Mouse (Mus musculus) left cerebral cortex, adult 2 months (tissue): ENCODE measurements around the gene Klhl2. TPM values are rescaled to one million over a fixed set of nuclear protein-coding genes. Genes with fewer than 3 reads are reported as not detected.
A peak's percentile ranks its signal among the peaks of the same experiment; 100 is the strongest.

Experiments
- DNase-seq, 2 experiments: peaks; one replicate each; pipeline ENCODE4 v3.0.0; 2021 to 2022; ENCODE audit warnings: low spot score in 2 of 2, mixed read lengths in 1 of 2; ENCODE audit errors: extremely low spot score in 1 of 2
- H3K27ac ChIP-seq: fragments of 200-600 bp; 2 replicates; pipeline ENCODE4 v1.8.1; 2022
- H3K4me3 ChIP-seq: fragments of 200-600 bp; 2 replicates; pipeline ENCODE4 v1.8.1; 2022
- CTCF ChIP-seq: fragments of 200-600 bp; IDR thresholded peaks from 2 replicates; pipeline ENCODE4 v1.8.1; 2022; ENCODE audit warnings: antibody characterized with exemption, mild to moderate bottlenecking, moderate library complexity
- intact Hi-C: fragments of 180-260 bp; cut with DNase I; formaldehyde crosslinking; loops from one replicate; pipeline ENCODE4 v1.15.1; 2025
- total RNA-seq, 2 experiments: library from RNA; stranded (reverse); gene quantifications; 2 replicates each; pipeline ENCODE4 v1.2.3; 2021

Klhl2 gene
- total RNA-seq, 2 experiments from 2014 or later: 158 to 173 TPM

DNA sequence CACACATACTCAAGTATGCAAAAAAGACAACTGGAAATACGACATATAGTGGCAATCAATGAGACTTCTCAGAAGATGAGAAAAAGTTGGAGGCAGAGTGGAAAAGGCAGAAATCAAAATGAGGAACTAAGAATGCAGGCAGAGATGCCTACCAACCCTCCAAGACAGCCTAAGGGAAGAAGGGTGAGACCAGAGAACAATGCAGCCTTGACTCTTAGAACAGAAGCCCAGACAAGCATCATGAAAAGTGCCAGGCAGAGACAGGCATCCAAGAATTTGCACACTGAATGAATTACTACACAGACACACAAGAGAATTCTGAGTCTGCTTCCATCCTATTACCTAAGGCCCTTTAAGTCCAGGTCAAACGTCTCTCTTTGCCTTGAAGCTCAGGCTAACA lies 2.6 kb downstream of the Klhl2 start:
- Histone ChIP-seq H3K27ac (peak overlapping the region; percentile 93), H3K4me3 (peak overlapping the region; percentile 80)
- TF ChIP-seq CTCF: no peak
- intact Hi-C loops: loop anchor here (5.0 to 10.0 kb wide), 3 partner anchors 70 to 222 kb away; no protein-coding TSS in a partner anchor
- no peak for DNase-seq

DNA sequence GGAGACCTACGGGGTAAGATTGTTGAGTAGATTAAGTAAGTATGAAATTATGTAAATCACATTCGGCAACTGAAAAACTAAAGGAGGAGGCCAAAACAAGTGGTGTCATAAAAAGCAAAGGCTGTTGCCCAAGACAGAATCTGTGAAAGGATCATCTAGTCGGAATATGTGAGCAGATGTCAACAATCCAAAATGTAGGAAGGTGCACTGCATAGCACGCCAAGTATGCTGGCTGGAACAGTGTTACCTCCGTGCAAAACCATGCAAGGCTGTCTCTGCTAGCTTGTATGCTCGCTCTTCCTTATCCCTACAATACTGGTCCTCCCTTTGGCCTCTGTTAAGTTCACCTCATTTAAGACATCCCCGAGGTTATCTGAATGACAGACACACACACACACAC lies 4.5 kb downstream of the Klhl2 start:
- Histone ChIP-seq H3K4me3 (no peak overlapping the region), H3K27ac (peak overlapping the region; percentile 72)
- TF ChIP-seq CTCF: no peak
- DNase-seq: peak in 1 of 2 experiments; percentile 10
- intact Hi-C loops: loop anchor here (5.0 to 10.0 kb wide), 3 partner anchors 68 to 221 kb away; no protein-coding TSS in a partner anchor

DNA sequence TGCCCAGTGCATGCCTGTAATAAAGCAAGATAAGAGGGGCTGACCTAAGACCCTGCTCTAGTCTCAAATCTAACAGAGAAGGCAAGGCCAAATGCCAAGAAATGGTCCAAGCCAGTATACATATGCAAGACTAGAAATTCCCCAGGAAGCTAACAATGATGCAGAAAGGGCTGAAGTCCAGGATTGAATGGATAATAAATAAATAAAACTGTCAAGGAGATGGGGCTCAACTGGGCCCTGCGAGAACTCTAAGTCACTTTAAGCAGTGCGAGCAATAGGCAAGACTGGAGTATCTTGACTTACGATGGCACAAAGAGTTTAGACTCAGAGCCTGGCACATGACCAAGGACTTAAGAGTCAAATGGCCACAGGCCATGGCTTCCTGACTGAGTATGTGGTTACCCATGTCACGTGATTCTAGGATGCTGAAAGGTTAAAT lies 5.8 kb downstream of the Klhl2 start:
- H3K4me3 ChIP-seq: no peak overlapping the region
- TF ChIP-seq CTCF: no peak
- intact Hi-C loops: loop anchor here (10.0 kb wide), 1 partner anchor 219 kb away; no protein-coding TSS in a partner anchor
- no peak for DNase-seq
- peak overlapping the region; percentile 65 for H3K27ac ChIP-seq

DNA sequence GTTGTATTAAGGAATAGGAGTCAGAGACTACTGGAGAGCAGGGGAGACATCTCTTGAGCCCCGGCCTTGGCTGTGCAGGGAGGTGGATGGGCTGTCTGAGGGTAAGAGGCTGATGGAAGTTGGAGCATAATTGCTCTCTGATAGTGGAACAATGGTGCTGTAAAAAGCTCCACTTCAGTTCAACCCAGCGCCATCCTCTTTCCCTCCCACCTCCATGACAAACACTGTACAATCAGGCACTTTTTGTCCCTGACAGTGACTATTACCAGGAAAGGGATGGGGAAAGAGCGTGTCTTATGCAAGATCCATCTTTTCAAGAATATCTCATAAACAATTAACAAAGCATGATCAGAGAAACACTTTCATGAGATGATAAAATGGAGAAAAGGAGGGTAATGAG lies 6.6 kb downstream of the Klhl2 start:
- DNase-seq: no peak
- intact Hi-C loops: loop anchor here (10.0 kb wide), 1 partner anchor 218 kb away; no protein-coding TSS in a partner anchor
- Histone ChIP-seq H3K4me3 (no peak overlapping the region), H3K27ac (peak overlapping the region; percentile 65)
- TF ChIP-seq CTCF: no peak

DNA sequence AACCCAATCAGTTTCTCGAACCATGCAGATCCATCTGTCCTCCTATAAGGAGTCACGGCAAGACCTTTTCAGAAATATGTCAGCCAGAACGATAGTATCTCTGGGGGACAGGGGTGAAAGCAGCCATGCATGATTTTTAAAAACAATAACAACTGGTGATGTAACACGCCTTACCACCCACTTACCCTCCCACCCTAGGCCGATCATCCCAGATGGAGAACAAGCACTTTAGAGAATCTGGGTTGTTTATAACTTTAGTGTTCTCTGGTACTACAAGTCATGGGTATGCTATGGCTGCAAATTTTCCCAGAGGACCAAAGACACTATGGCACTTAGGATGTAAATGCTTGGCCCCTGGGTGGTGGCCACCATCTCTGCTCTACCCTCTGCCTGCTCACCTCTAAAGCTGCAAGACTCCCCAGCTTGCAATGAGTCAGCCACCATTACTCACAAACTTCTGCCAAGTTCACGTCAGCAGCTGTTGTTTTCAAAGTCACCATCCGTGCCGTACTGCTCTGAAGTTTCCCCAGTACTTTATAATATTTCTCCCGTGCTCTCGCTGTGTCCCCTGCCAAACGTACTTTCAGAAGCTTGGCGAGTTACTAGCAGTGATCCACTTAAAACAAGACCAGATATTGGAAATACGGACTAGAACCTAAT lies 7.9 kb downstream of the Klhl2 start:
- intact Hi-C loops: loop anchor here (10.0 kb wide), 1 partner anchor 217 kb away; no protein-coding TSS in a partner anchor
- TF ChIP-seq CTCF: no peak
- no peak overlapping the region for H3K4me3 ChIP-seq
- peak overlapping the region; percentile 7 for H3K27ac ChIP-seq
- peak in 1 of 2 experiments; percentile 49 for DNase-seq

DNA sequence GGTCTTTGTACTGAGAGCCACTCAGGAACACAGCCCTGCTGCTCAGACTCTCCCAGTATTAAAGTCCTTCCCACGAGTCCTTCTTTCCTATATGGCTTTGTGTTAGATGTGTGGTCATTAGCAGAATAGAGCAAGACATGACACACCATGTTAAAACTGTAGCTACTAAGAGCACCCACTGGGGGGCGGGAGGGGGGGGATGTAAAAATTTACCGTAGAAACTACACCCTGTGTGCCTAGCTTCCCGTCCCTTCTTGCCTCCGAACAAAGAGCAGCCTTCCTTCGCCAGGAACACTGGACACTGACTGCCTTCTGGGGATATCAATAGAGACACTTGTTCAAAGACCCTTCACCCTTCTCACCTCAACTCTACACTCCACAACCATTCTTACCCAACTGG lies 10.2 kb downstream of the Klhl2 start:
- TF ChIP-seq CTCF: peak; percentile 11; the same call in 1 of the 2 replicates
- H3K27ac ChIP-seq: peak overlapping the region; percentile 41
- intact Hi-C loops: loop anchor here (10.0 kb wide), 1 partner anchor 215 kb away; no protein-coding TSS in a partner anchor
- DNase-seq: no peak
- no peak overlapping the region for H3K4me3 ChIP-seq

DNA sequence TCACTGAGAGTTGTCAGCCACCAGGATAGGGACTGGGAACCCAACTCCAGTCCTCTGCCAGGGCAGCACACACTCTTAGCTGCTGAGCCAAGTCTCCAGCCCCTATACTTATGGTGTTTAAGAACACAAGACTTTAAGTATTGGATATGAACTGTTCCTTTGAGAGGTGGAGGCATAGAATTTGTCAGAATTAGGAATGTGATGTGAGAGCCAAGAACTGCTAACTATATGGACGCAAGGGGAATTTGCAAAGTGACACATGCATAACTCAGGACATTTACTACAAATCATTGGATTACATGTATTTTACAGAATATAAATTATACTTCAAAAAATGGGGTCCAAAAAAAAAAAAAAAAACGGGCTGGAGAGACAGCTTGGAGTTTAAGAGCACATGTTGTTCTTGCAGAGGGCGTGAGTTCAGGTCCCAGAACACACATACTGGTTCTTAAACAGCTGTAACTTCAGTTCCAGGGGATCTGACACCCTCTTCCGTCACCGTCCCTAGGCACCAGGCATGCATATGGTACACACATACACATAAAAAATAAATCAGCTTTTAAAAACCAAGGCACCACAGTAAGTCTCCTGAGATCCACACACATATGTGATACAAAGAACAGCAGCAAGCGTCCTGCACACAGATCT lies 14.2 kb downstream of the Klhl2 start:
- Histone ChIP-seq H3K4me3 (no peak overlapping the region), H3K27ac (no peak overlapping the region)
- no peak for TF ChIP-seq CTCF
- DNase-seq: no peak
- intact Hi-C loops: no loop called here

DNA sequence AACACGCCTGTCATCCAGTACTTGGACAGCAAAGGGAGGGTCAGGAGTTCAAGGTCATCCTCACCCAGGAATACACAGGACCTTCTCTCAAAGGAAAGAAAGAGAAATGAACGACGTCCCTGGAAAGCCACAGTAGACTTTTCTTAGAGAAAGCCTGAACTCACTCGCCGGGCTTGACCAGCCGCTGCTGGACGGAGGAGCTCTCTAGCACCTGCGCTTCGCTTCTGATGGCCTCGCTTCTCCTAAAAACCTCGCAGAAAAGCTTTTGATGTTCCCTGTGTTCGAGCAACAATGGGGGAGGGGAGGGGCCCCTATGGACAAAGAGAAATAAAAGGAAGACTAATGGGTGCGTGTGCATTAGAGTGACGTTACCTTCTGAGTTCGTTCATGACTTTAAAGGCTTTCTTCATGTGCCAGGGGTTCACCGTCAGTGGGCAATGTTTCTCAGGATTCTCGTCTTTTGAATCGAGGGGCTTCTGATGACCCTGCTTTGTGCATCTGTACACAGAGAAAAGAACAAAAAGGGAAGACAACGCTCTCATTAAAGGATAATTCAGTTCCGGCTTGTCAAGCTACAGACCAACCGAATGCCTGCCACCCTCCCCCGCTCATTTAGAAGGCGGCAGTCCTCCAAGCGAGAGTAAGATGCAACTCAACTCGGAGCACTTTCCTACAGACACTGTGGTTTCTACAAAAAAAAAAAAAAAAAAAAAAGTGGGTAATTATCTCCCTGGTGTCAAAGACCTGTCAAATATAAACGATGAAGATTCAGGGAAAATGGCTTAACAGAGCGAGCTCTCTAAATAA lies 15.5 kb downstream of the Klhl2 start:
- Histone ChIP-seq H3K4me3 (no peak overlapping the region), H3K27ac (peak overlapping the region; percentile 2; the same call in 1 of the 2 replicates)
- intact Hi-C loops: no loop called here
- TF ChIP-seq CTCF: no peak
- no peak for DNase-seq

DNA sequence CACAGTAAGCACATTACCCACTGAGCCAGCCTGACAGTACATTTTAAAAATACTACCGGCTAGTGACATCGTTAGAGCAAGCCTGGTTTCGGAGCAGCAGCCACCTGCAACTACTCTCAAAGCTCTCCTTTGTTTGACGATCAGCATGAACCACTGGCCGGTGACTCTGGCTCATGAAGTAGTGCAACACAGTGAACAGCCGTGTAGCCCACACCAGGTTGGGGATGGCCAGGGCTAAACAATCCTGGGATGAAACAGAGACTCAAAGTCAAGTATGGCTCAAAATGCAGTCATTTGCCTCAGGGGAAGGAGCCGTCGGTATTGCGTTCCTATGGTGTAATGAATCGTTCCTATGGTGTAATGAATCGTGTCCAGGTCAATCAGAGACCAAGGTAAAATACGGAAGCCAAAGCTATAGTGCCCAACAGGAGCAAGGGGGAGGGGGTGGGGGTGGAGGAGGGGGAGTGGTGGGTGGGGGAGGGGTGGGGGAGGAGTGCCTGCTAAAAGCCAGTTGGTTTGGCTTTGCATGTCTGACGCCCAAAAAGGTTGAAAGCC lies 17.2 kb downstream of the Klhl2 start:
- no peak overlapping the region for H3K4me3 ChIP-seq
- peak overlapping the region; percentile 1; the same call in 1 of the 2 replicates for H3K27ac ChIP-seq
- intact Hi-C loops: no loop called here
- TF ChIP-seq CTCF: no peak
- no peak for DNase-seq

DNA sequence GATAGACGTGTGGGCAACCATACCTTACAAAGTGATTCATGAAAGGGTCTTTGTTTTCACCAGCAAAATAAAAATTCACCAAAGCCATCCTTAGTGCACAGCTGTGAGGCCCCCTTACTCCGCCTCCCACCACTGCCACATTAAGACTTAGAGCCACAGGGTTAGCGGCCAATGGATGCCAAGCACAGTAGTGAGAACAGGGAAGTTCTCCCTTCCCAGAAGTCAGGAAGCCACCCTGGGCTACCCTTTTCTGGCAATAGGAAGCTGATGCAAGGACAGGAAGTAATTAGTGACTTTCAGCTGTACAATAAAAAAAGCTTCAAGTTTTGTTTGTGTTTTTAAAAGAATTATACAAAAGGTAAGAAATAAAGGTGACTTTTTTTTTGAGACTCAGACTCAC lies 18.2 kb downstream of the Klhl2 start:
- no peak for DNase-seq
- intact Hi-C loops: no loop called here
- H3K27ac ChIP-seq: no peak overlapping the region; the same call in 1 of the 2 replicates
- no peak overlapping the region for H3K4me3 ChIP-seq
- no peak for TF ChIP-seq CTCF

DNA sequence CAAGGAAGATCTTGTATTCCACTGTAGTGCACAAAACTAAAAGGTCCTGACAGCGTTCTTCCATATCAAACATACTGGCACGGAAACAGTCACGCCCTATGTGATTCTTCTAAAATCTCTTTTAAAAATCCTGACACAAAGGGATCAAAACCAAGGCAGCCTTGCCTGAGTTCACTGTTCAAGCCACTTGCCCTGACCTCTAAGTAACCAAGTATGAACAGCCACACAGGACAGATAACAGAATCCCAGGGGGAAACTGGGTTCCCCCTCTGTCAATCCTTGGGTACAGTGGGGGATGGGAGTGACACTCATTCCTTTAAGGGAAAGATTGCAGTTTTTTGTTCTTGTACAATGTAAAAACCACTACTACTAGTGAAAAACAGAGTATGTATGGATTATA lies 19.9 kb downstream of the Klhl2 start:
- intact Hi-C loops: no loop called here
- no peak for TF ChIP-seq CTCF
- no peak overlapping the region for H3K27ac ChIP-seq

DNA sequence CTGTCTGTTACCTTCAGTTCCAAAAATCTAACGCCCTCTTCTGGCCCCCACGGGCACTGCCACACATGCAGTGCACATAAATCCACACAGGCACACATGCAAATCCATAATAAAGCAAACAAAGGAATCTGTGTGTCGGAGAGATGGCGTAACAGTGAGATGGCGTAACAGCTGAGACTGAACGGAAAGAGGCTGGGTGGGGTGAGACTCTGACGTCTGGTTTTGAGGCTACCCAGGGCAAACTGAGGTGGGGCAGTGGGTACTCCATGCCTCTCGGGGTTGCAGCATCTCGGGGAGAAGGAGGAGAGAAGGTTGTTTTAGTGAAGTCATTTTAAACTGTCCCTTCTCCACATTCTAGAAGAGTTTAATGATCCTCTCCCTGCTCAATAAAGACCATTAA lies 20.4 kb downstream of the Klhl2 start:
- DNase-seq: no peak
- Histone ChIP-seq H3K4me3 (no peak overlapping the region), H3K27ac (no peak overlapping the region; the same call in 1 of the 2 replicates)
- intact Hi-C loops: no loop called here
- TF ChIP-seq CTCF: no peak; the same call in 1 of the 2 replicates

More for the DNA sequence above, 19.9 kb downstream of the Klhl2 start:
- H3K4me3 ChIP-seq: no peak overlapping the region
- DNase-seq: no peak
